Mouse (Mus musculus): Measurements from ENCODE around the gene Shtn1. TPM values are rescaled to one million over a fixed set of nuclear protein-coding genes. Genes with fewer than 3 reads are reported as not detected.

Gene Shtn1
- polyA plus RNA-seq, 1 experiment = 6.4 TPM

GRCm38 (mm10) chr19:59073006-59073405 is 2.9 kb downstream of the Shtn1 start:
- TF ChIP-seq CTCF (IDR thresholded peaks at IDR 0.05; ENCODE audit: insufficient read depth, low read length) = no peak
- no peak for TF ChIP-seq POLR2A (IDR thresholded peaks at IDR 0.05; ENCODE audit: borderline replicate concordance, extremely low read depth, low read depth, low read length)
- Histone ChIP-seq H3K4me1 (ENCODE audit: control insufficient read depth, insufficient read depth, low read length) (no peaks in the 10 kb centered on the region), H3K4me3 (replicated peaks; ENCODE audit: extremely low read depth, low read depth, low read length) (no peak overlapping the region)
- 81% methylated on average over 6 of the region's 6 CpGs for WGBS
- no peak for DNase-seq

- no peak for DNase-seq
- no peak overlapping the region for H3K4me3 ChIP-seq (replicated peaks; ENCODE audit: extremely low read depth, low read depth, low read length)
- WGBS = 81% methylated on average over 2 of the region's 2 CpGs
- TF ChIP-seq POLR2A (IDR thresholded peaks at IDR 0.05; ENCODE audit: borderline replicate concordance, extremely low read depth, low read depth, low read length) = no peak
- TF ChIP-seq CTCF (IDR thresholded peaks at IDR 0.05; ENCODE audit: insufficient read depth, low read length) = no peak
- H3K4me1 ChIP-seq (ENCODE audit: control insufficient read depth, insufficient read depth, low read length) = no peaks in the 10 kb centered on the region
These were observed 3.9 kb downstream of the Shtn1 start for GRCm38 (mm10) chr19:59071979-59072378.

DNA sequence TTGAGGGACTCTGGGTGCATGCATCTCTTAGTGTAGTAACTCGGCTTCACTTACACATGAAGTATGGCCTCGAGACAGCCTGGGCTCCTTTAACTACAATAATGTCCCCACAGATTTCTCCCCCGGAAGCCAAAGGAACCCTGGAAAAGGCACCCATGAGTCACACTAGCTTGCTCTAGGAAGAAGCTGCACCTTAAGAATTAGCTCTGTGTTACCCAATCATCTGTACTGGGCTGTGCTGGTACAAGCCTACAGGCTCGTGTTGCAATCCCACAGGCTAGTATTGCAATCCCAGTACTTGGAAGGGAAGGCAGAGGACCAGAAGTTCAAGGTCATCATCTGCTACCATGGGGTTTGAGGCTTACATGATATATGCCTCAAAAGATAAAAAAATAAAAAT is 4.5 kb downstream of the Shtn1 start:
- TF ChIP-seq POLR2A (IDR thresholded peaks at IDR 0.05; ENCODE audit: borderline replicate concordance, extremely low read depth, low read depth, low read length) (no peak), CTCF (IDR thresholded peaks at IDR 0.05; ENCODE audit: insufficient read depth, low read length) (no peak)
- H3K4me3 ChIP-seq (replicated peaks; ENCODE audit: extremely low read depth, low read depth, low read length) = no peak overlapping the region
- no peak for DNase-seq
- peaks cover 3% of the 10 kb centered on the region for H3K4me1 ChIP-seq (ENCODE audit: control insufficient read depth, insufficient read depth, low read length)
- 81% methylated on average over 4 of the region's 4 CpGs for WGBS

DNA sequence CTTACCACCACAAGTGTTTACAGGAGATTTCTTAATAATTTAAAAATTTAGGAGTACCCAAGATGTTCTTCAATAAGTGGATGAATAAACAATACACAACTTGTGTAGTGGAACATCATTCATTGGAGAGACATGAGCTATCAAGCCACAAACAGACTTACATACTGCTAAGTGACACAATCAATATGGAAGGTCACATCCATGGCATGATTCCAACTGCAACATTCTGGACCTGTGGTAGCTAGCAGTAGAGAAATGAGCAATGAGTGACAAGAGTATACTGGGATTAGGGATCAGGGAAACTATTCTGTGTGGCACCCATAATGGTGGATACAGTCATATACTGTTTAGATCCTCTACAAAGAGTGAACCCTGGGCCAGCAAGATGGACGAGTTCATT is 8.2 kb downstream of the Shtn1 start:
- no peak overlapping the region for H3K4me3 ChIP-seq (replicated peaks; ENCODE audit: extremely low read depth, low read depth, low read length)
- WGBS = 79% methylated on average over 1 of the region's 1 CpGs
- no peak for DNase-seq
- H3K4me1 ChIP-seq (ENCODE audit: control insufficient read depth, insufficient read depth, low read length) = peaks cover 8% of the 10 kb centered on the region
- TF ChIP-seq POLR2A (IDR thresholded peaks at IDR 0.05; ENCODE audit: borderline replicate concordance, extremely low read depth, low read depth, low read length) (no peak), CTCF (IDR thresholded peaks at IDR 0.05; ENCODE audit: insufficient read depth, low read length) (no peak)

DNA sequence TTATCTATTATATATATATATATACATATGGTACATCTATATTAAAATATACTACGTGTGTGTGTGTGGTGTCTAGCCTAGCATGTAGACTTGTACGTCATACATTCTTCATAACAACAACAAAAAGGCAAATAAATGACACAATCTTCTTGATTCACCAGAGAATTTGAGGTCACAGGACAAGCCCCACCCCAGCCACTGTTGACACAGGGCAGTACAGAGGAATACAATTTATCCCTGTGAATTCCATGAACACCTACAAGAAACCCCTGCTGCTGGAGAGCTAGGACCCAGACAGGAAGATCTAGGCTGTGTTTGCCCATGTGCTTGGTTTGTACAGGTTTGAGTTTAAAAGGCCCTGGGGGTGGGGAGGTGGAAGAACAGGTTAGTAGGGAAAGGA is 9.2 kb downstream of the Shtn1 start:
- no peak for DNase-seq
- Histone ChIP-seq H3K4me3 (replicated peaks; ENCODE audit: extremely low read depth, low read depth, low read length) (no peak overlapping the region), H3K4me1 (ENCODE audit: control insufficient read depth, insufficient read depth, low read length) (peaks cover 8% of the 10 kb centered on the region)
- TF ChIP-seq POLR2A (IDR thresholded peaks at IDR 0.05; ENCODE audit: borderline replicate concordance, extremely low read depth, low read depth, low read length) = no peak
- no peak for TF ChIP-seq CTCF (IDR thresholded peaks at IDR 0.05; ENCODE audit: insufficient read depth, low read length)
- WGBS = 53% methylated on average over 2 of the region's 2 CpGs

DNA sequence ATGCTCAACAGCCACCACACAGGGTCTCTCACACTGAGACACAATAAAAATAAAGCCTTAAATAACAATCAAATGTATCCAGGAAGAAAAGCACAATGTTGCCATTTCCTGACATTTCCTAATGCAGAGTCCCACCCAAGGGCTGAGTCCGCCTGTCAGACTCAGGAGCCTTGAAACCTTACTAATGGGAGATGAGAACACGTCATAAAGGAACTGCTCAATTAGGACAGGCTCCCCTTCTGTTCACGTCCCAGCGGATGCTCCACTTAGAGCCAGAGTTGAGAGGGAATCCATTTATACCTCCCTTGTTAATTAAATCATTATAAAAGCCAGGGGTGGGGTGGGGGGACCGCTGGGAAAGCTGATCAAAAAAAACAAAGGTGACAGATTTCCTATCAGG is 9.8 kb downstream of the Shtn1 start:
- H3K4me1 ChIP-seq (ENCODE audit: control insufficient read depth, insufficient read depth, low read length) = peaks cover 8% of the 10 kb centered on the region
- no peak for DNase-seq
- no peak overlapping the region for H3K4me3 ChIP-seq (replicated peaks; ENCODE audit: extremely low read depth, low read depth, low read length)
- TF ChIP-seq POLR2A (IDR thresholded peaks at IDR 0.05; ENCODE audit: borderline replicate concordance, extremely low read depth, low read depth, low read length) (no peak), CTCF (IDR thresholded peaks at IDR 0.05; ENCODE audit: insufficient read depth, low read length) (no peak)
- 41% methylated on average over 5 of the region's 5 CpGs for WGBS

DNA sequence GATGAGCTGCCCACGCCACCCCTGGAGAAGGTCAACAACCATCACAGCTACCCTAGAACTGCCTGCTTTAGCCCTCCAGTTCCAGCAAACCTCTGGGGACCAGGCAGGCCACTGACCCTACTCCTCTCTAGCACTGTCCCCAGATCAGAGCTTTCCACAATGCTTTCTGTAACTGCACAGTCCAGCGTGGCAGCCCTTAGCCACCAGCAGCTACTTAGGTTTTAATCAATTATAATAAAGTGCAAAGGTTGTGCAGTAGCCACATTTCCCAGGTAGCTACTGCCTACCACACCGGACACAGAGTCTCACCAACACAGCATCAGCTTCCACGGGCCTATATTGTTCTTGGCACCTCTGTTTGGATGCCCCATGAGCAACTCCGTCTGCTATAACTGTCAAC is 11.3 kb downstream of the Shtn1 start:
- 86% methylated on average over 5 of the region's 5 CpGs for WGBS
- Histone ChIP-seq H3K4me1 (ENCODE audit: control insufficient read depth, insufficient read depth, low read length) (peaks cover 8% of the 10 kb centered on the region), H3K4me3 (replicated peaks; ENCODE audit: extremely low read depth, low read depth, low read length) (no peak overlapping the region)
- DNase-seq = no peak
- TF ChIP-seq CTCF (IDR thresholded peaks at IDR 0.05; ENCODE audit: insufficient read depth, low read length) = no peak
- TF ChIP-seq POLR2A (IDR thresholded peaks at IDR 0.05; ENCODE audit: borderline replicate concordance, extremely low read depth, low read depth, low read length) = no peak

- WGBS = 92% methylated on average over 5 of the region's 5 CpGs
- DNase-seq = no peak
- Histone ChIP-seq H3K4me3 (replicated peaks; ENCODE audit: extremely low read depth, low read depth, low read length) (no peak overlapping the region), H3K4me1 (ENCODE audit: control insufficient read depth, insufficient read depth, low read length) (peaks cover 8% of the 10 kb centered on the region)
- no peak for TF ChIP-seq CTCF (IDR thresholded peaks at IDR 0.05; ENCODE audit: insufficient read depth, low read length)
- TF ChIP-seq POLR2A (IDR thresholded peaks at IDR 0.05; ENCODE audit: borderline replicate concordance, extremely low read depth, low read depth, low read length) = no peak
These were observed 12.3 kb downstream of the Shtn1 start for GRCm38 (mm10) chr19:59063568-59063967.

DNA sequence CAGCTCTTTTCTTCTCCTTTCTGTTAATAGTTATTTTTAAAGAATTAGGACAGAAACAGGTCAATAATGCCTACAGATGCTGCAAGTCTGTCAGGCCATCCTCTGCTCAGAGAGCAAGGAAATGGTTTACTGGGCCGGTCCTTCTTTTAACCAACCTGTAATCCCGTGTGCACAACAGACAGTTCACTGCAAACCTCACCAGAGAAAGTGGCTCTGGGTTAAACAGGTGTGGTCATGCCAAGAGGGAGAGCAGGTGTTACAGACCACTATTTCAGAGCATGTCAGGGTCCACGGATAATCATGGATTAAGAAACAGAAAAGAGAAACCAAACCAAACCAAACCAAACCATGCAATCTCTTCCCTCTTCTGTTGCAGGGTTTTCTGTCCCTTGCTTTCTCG is 17.8 kb downstream of the Shtn1 start:
- no peaks in the 10 kb centered on the region for H3K4me1 ChIP-seq (ENCODE audit: control insufficient read depth, insufficient read depth, low read length)
- WGBS = 84% methylated on average over 4 of the region's 4 CpGs
- no peak for TF ChIP-seq POLR2A (IDR thresholded peaks at IDR 0.05; ENCODE audit: borderline replicate concordance, extremely low read depth, low read depth, low read length)
- DNase-seq = no peak
- no peak overlapping the region for H3K4me3 ChIP-seq (replicated peaks; ENCODE audit: extremely low read depth, low read depth, low read length)

DNA sequence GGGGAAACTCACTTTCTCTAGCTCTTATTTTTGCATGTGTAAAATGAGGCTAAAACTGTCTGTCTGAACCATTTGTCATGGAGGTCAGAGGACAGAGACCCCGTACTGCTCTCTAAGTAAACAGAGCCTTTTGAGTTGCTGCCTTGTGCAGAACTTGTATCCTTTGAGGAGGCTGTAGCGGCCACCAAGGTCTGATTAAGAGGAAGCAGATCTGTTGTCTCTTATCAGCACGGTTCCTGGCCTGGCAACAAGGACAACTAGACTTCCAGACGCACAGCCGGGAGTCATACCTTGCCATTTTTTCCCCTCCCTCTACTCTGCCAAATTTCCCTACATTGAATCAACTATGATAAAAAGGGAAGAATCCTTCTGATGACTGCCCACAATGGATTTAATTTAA is 18.5 kb downstream of the Shtn1 start:
- Histone ChIP-seq H3K4me1 (ENCODE audit: control insufficient read depth, insufficient read depth, low read length) (no peaks in the 10 kb centered on the region), H3K4me3 (replicated peaks; ENCODE audit: extremely low read depth, low read depth, low read length) (no peak overlapping the region)
- TF ChIP-seq CTCF (IDR thresholded peaks at IDR 0.05; ENCODE audit: insufficient read depth, low read length) (no peak), POLR2A (IDR thresholded peaks at IDR 0.05; ENCODE audit: borderline replicate concordance, extremely low read depth, low read depth, low read length) (no peak)
- WGBS = 27% methylated on average over 5 of the region's 5 CpGs
- no peak for DNase-seq

- 76% methylated on average over 6 of the region's 6 CpGs for WGBS
- Histone ChIP-seq H3K4me1 (ENCODE audit: control insufficient read depth, insufficient read depth, low read length) (no peaks in the 10 kb centered on the region), H3K4me3 (replicated peaks; ENCODE audit: extremely low read depth, low read depth, low read length) (no peak overlapping the region)
- TF ChIP-seq POLR2A (IDR thresholded peaks at IDR 0.05; ENCODE audit: borderline replicate concordance, extremely low read depth, low read depth, low read length) = no peak
- TF ChIP-seq CTCF (IDR thresholded peaks at IDR 0.05; ENCODE audit: insufficient read depth, low read length) = no peak
- no peak for DNase-seq
These were observed 21.3 kb downstream of the Shtn1 start for GRCm38 (mm10) chr19:59054632-59054951.

Data from lung, adult 2 months (tissue).